13 mouse cellular contexts compared by ENCODE assay signal in genomic region chr19:10926666-10927065, GRCm38 (mm10). TPM values are rescaled to one million over a fixed set of nuclear protein-coding genes. Genes with fewer than 3 reads are reported as not detected.
DNase-seq lines count a peak whose midpoint lies in the region; ATAC-seq and TF ChIP-seq lines count a peak whose summit lies in the region.
"Had no signal": no experiment of that assay in that cellular context is flagged by ENCODE, and none has a peak within 500 bp of the region (broad histone marks: within the 10 kb centered on the region; RNA-seq: fewer than 3 reads in every experiment).

No protein-coding gene starts in this region.

- no peak for DNase-seq in hindbrain, embryonic 10.5 days (ENCODE audit: low spot score)
- no peak for DNase-seq in MEL (ENCODE audit: low read depth, low spot score)
- DNase-seq in Patski (ENCODE audit: low read depth, low spot score) = no peak
- DNase-seq in limb, embryonic 14.5 days (ENCODE audit: low spot score) = no peak
- no peak for DNase-seq in spleen, postnatal 4 days (ENCODE audit: low spot score in 2 of 2)
- no peak for DNase-seq in urinary bladder, adult 2 months (ENCODE audit: low spot score)
- DNase-seq: adrenal gland, adult 2 months; forebrain, postnatal 0 days; thymus, adult 2 months had no signal

- TF ChIP-seq EP300 in MEL (IDR thresholded peaks at IDR 0.05; ENCODE audit: low read depth in 1 of 2, low read length in 2 of 2) = no peak

- no peak for TF ChIP-seq POLR2A in MEL (IDR thresholded peaks at IDR 0.05; ENCODE audit: control insufficient read depth in 1 of 2, insufficient read depth in 1 of 2, low read depth in 1 of 2, low read length in 2 of 2, poor library complexity in 1 of 2)
- no peak for TF ChIP-seq POLR2A in limb, embryonic 14.5 days (IDR thresholded peaks at IDR 0.05; ENCODE audit: borderline replicate concordance, extremely low read depth, insufficient read depth, insufficient read length)

- no peaks in the 10 kb centered on the region for H3K36me3 ChIP-seq in hindbrain, embryonic 10.5 days
- H3K36me3 ChIP-seq in hindbrain, embryonic 13.5 days = no peaks in the 10 kb centered on the region
- no peaks in the 10 kb centered on the region for H3K36me3 ChIP-seq in MEL (ENCODE audit: control insufficient read depth in 1 of 2, insufficient read depth in 2 of 2, low read length in 2 of 2)
- H3K36me3 ChIP-seq in limb, embryonic 14.5 days (ENCODE audit: control insufficient read depth, insufficient read depth, low read length) = no peaks in the 10 kb centered on the region

- no peaks in the 10 kb centered on the region for H3K27me3 ChIP-seq in hindbrain, embryonic 10.5 days (ENCODE audit: insufficient read depth, poor library complexity, severe bottlenecking)
- H3K27me3 ChIP-seq in hindbrain, embryonic 13.5 days = no peaks in the 10 kb centered on the region
- peaks cover 2 to 7% of the 10 kb centered on the region in 2 experiments for H3K27me3 ChIP-seq in MEL (ENCODE audit: control insufficient read depth in 1 of 2, insufficient read depth in 2 of 2, low read length in 2 of 2)
- no peaks in the 10 kb centered on the region for H3K27me3 ChIP-seq in Patski
- no peaks in the 10 kb centered on the region for H3K27me3 ChIP-seq in limb, embryonic 14.5 days (ENCODE audit: control insufficient read depth, insufficient read depth, low read length)

- TF ChIP-seq RAD21 in MEL (IDR thresholded peaks at IDR 0.05; ENCODE audit: low read depth, low read length) = no peak

- H3K9ac ChIP-seq in hindbrain, embryonic 13.5 days = no peak overlapping the region
- H3K9ac ChIP-seq in MEL (ENCODE audit: control insufficient read depth, low read depth, low read length, poor library complexity, severe bottlenecking) = no peak overlapping the region
- H3K9ac ChIP-seq in limb, embryonic 14.5 days (ENCODE audit: low read depth, low read length, severe bottlenecking) = no peak overlapping the region
- H3K9ac ChIP-seq: forebrain, postnatal 0 days; liver, embryonic 14.5 days had no signal

- POLR2A ChIA-PET in Patski (lab: Charles Lee) = no interaction called here

- H3K79me2 ChIP-seq in MEL (ENCODE audit: control insufficient read depth, insufficient read depth, low read length, poor library complexity) = no peaks in the 10 kb centered on the region

- CTCF ChIA-PET in Patski (lab: Charles Lee) = interaction anchor here (1.1 kb wide), 1 partner anchor 18 kb away, joined by 3 read pairs; no protein-coding TSS in a partner anchor

- no peaks in the 10 kb centered on the region for H3K9me3 ChIP-seq in hindbrain, embryonic 10.5 days
- H3K9me3 ChIP-seq in hindbrain, embryonic 13.5 days = no peaks in the 10 kb centered on the region
- no peaks in the 10 kb centered on the region for H3K9me3 ChIP-seq in MEL (replicated peaks; ENCODE audit: insufficient read depth, low read length)
- no peaks in the 10 kb centered on the region for H3K9me3 ChIP-seq in limb, embryonic 14.5 days (ENCODE audit: control insufficient read depth, low read length)

- WGBS in hindbrain, embryonic 10.5 days = 39% methylated on average over 4 of the region's 4 CpGs
- 32% methylated on average over 4 of the region's 4 CpGs for WGBS in hindbrain, embryonic 13.5 days
- 40% methylated on average over 4 of the region's 4 CpGs for WGBS in limb, embryonic 14.5 days

- no peak overlapping the region for H3K4me3 ChIP-seq in hindbrain, embryonic 10.5 days
- no peak overlapping the region for H3K4me3 ChIP-seq in hindbrain, embryonic 13.5 days
- no peak overlapping the region for H3K4me3 ChIP-seq in MEL (ENCODE audit: control insufficient read depth in 1 of 2, insufficient read depth in 1 of 2, low read depth in 2 of 2, low read length in 2 of 2)
- no peak overlapping the region for H3K4me3 ChIP-seq in limb, embryonic 14.5 days (replicated peaks; ENCODE audit: low read length)

- TF ChIP-seq CTCF in MEL (IDR thresholded peaks at IDR 0.05 in 2 of 3, conservative IDR thresholded peaks at IDR 0.05 in 1 of 3; ENCODE audit: control insufficient read depth in 1 of 3, insufficient read depth in 1 of 3, low read depth in 2 of 3, low read length in 3 of 3, poor library complexity in 1 of 3, severe bottlenecking in 1 of 3) (no peak), Patski (IDR thresholded peaks at IDR 0.05) (no peak)

- in situ Hi-C loops in Patski (cut with MboI; ENCODE audit: low pct_unique_long_range_greater_than_20kb) = no loop called here

- ATAC-seq in hindbrain, embryonic 13.5 days (ENCODE audit: low FRiP score) = no peak
- peak; percentile 18 for ATAC-seq in Patski
- ATAC-seq in limb, embryonic 14.5 days (ENCODE audit: low FRiP score, low read depth) = peak; percentile 54; the same call in 1 of the 2 replicates
- ATAC-seq: forebrain, postnatal 0 days had no signal

- H3K4me1 ChIP-seq in hindbrain, embryonic 10.5 days (replicated peaks) = peaks cover 17% of the 10 kb centered on the region
- no peaks in the 10 kb centered on the region; the same call in 1 of the 2 replicates for H3K4me1 ChIP-seq in hindbrain, embryonic 13.5 days (replicated peaks)
- H3K4me1 ChIP-seq in MEL (ENCODE audit: control insufficient read depth in 1 of 2, insufficient read depth in 2 of 2, low read length in 2 of 2) = peaks cover 0 to 2% of the 10 kb centered on the region in 2 experiments; a peak in 1 of 4 replicates
- 0 out of 2 replicates have a peak, but pooled peaks cover 4% of the 10 kb centered on the region for H3K4me1 ChIP-seq in limb, embryonic 14.5 days (ENCODE audit: control insufficient read depth, insufficient read depth, low read length)

- peak overlapping the region; percentile 83 for H3K27ac ChIP-seq in hindbrain, embryonic 10.5 days
- H3K27ac ChIP-seq in hindbrain, embryonic 13.5 days = no peak overlapping the region
- H3K27ac ChIP-seq in MEL (ENCODE audit: control insufficient read depth, low read depth, low read length) = no peak overlapping the region
- peak overlapping the region; percentile 58 for H3K27ac ChIP-seq in limb, embryonic 14.5 days (replicated peaks; ENCODE audit: low read depth, low read length)
- H3K27ac ChIP-seq: liver, embryonic 14.5 days had no signal

- H3K4me2 ChIP-seq in hindbrain, embryonic 13.5 days = no peak overlapping the region
- no peak overlapping the region for H3K4me2 ChIP-seq in limb, embryonic 14.5 days (replicated peaks; ENCODE audit: low read depth, low read length, severe bottlenecking)

RNA-seq across cellular contexts. Expression of gene Zp1, which starts 6.2 kb away (rescaled TPM):
- polyA plus RNA-seq in hindbrain, embryonic 10.5 days (2016; fragmentation: Nextera tagmentation; extraction: Ambion mirVana) = 0.08 TPM in 1 of 2 replicates, not detected in the other
- polyA plus RNA-seq in hindbrain, embryonic 13.5 days (2015; fragmentation: Nextera tagmentation; extraction: Ambion mirVana) = not detected in 2 replicates
- not detected in 2 replicates for total RNA-seq in MEL (2012; rRNA removed)
- polyA plus RNA-seq in MEL (2012; ENCODE audit: insufficient read depth in 1 of 2, insufficient read length in 2 of 2, low read depth in 1 of 2, low replicate concordance in 2 of 2, missing spikeins in 1 of 2) (not detected), Patski (2021) (0.17 TPM)
- 0.04 TPM in 1 of 2 replicates, not detected in the other for polyA plus RNA-seq in limb, embryonic 14.5 days (2012; rRNA removed)
- polyA plus RNA-seq in limb, embryonic 14.5 days (2014; fragmentation: Nextera tagmentation; extraction: Ambion mirVana) = not detected in 2 replicates
- 0.56 and 1.4 TPM in 2 replicates for polyA plus RNA-seq in urinary bladder, adult 2 months (2012; rRNA removed)
- total RNA-seq: adrenal gland, adult 2 months; layer of hippocampus, postnatal 10 days had no signal
- polyA plus RNA-seq: adrenal gland, adult 2 months; embryonic facial prominence, embryonic 11.5 days; liver, embryonic 14.5 days had no signal

RNA-seq across cellular contexts. Expression of gene Ptgdr2, which starts 10.3 kb away (rescaled TPM):
- not detected in 2 replicates for polyA plus RNA-seq in hindbrain, embryonic 10.5 days (2016; fragmentation: Nextera tagmentation; extraction: Ambion mirVana)
- 0.19 and 0.22 TPM in 2 replicates for polyA plus RNA-seq in hindbrain, embryonic 13.5 days (2015; fragmentation: Nextera tagmentation; extraction: Ambion mirVana)
- 0.33 and 0.46 TPM in 2 replicates for total RNA-seq in MEL (2012; rRNA removed)
- polyA plus RNA-seq in MEL (2012; ENCODE audit: insufficient read depth in 1 of 2, insufficient read length in 2 of 2, low read depth in 1 of 2, low replicate concordance in 2 of 2, missing spikeins in 1 of 2) (under 1 TPM in 1 of 2 experiments, not detected in 1; 0.31 TPM), Patski (2021) (0.21 TPM)
- 0.15 and 0.33 TPM in 2 replicates for polyA plus RNA-seq in limb, embryonic 14.5 days (2012; rRNA removed)
- 0.07 TPM in 2 replicates for polyA plus RNA-seq in limb, embryonic 14.5 days (2014; fragmentation: Nextera tagmentation; extraction: Ambion mirVana)
- 0.06 TPM in 2 replicates for polyA plus RNA-seq in urinary bladder, adult 2 months (2012; rRNA removed)
- polyA plus RNA-seq: embryonic facial prominence, embryonic 11.5 days had no signal

RNA-seq across cellular contexts. Expression of gene Ccdc86, which starts 22.4 kb away (rescaled TPM):
- polyA plus RNA-seq in hindbrain, embryonic 10.5 days (2016; fragmentation: Nextera tagmentation; extraction: Ambion mirVana) = 31.7 and 38.5 TPM in 2 replicates
- polyA plus RNA-seq in hindbrain, embryonic 13.5 days (2015; fragmentation: Nextera tagmentation; extraction: Ambion mirVana) = 15.0 and 15.2 TPM in 2 replicates
- total RNA-seq in MEL (2012; rRNA removed) = 20.2 and 29.5 TPM in 2 replicates
- 10 to 100 TPM in 1 of 2 experiments, not detected in 1; 50.9 TPM for polyA plus RNA-seq in MEL (2012; ENCODE audit: insufficient read depth in 1 of 2, insufficient read length in 2 of 2, low read depth in 1 of 2, low replicate concordance in 2 of 2, missing spikeins in 1 of 2)
- 21.1 TPM for polyA plus RNA-seq in Patski (2021)
- 10.3 and 11.2 TPM in 2 replicates for polyA plus RNA-seq in limb, embryonic 14.5 days (2012; rRNA removed)
- 22.4 and 23.8 TPM in 2 replicates for polyA plus RNA-seq in limb, embryonic 14.5 days (2014; fragmentation: Nextera tagmentation; extraction: Ambion mirVana)
- 7.3 and 7.9 TPM in 2 replicates for polyA plus RNA-seq in urinary bladder, adult 2 months (2012; rRNA removed)

RNA-seq across cellular contexts. Expression of gene Prpf19, which starts 31.6 kb away (rescaled TPM):
- polyA plus RNA-seq in hindbrain, embryonic 10.5 days (2016; fragmentation: Nextera tagmentation; extraction: Ambion mirVana) = 35.9 and 43.5 TPM in 2 replicates
- 40.2 and 42.9 TPM in 2 replicates for polyA plus RNA-seq in hindbrain, embryonic 13.5 days (2015; fragmentation: Nextera tagmentation; extraction: Ambion mirVana)
- total RNA-seq in MEL (2012; rRNA removed) = 154 and 158 TPM in 2 replicates
- polyA plus RNA-seq in MEL (2012; ENCODE audit: insufficient read depth in 1 of 2, insufficient read length in 2 of 2, low read depth in 1 of 2, low replicate concordance in 2 of 2, missing spikeins in 1 of 2) (100 to 1,000 TPM; 128 to 363 TPM), Patski (2021) (251 TPM)
- polyA plus RNA-seq in limb, embryonic 14.5 days (2012; rRNA removed) = 360 and 433 TPM in 2 replicates
- polyA plus RNA-seq in limb, embryonic 14.5 days (2014; fragmentation: Nextera tagmentation; extraction: Ambion mirVana) = 39.7 and 43.6 TPM in 2 replicates
- polyA plus RNA-seq in urinary bladder, adult 2 months (2012; rRNA removed) = 102 and 133 TPM in 2 replicates

RNA-seq across cellular contexts. Expression of gene Tmem109, which starts 44.9 kb away (rescaled TPM):
- 50.8 and 57.3 TPM in 2 replicates for polyA plus RNA-seq in hindbrain, embryonic 10.5 days (2016; fragmentation: Nextera tagmentation; extraction: Ambion mirVana)
- 34.2 and 34.3 TPM in 2 replicates for polyA plus RNA-seq in hindbrain, embryonic 13.5 days (2015; fragmentation: Nextera tagmentation; extraction: Ambion mirVana)
- total RNA-seq in MEL (2012; rRNA removed) = 20.6 and 30.4 TPM in 2 replicates
- polyA plus RNA-seq in MEL (2012; ENCODE audit: insufficient read depth in 1 of 2, insufficient read length in 2 of 2, low read depth in 1 of 2, low replicate concordance in 2 of 2, missing spikeins in 1 of 2) (10 to 100 TPM in 1 of 2 experiments, not detected in 1; 42.4 TPM), Patski (2021) (81.0 TPM)
- 106 and 124 TPM in 2 replicates for polyA plus RNA-seq in limb, embryonic 14.5 days (2012; rRNA removed)
- polyA plus RNA-seq in limb, embryonic 14.5 days (2014; fragmentation: Nextera tagmentation; extraction: Ambion mirVana) = 126 and 128 TPM in 2 replicates
- polyA plus RNA-seq in urinary bladder, adult 2 months (2012; rRNA removed) = 132 and 133 TPM in 2 replicates

Comparison
In these comparisons a context has a peak if more than half of its experiments do, and no peak if none do; other contexts are left out.
1. H3K27ac ChIP-seq: peak in hindbrain, embryonic 10.5 days (single experiment) and limb, embryonic 14.5 days (single experiment); none in hindbrain, embryonic 13.5 days (single experiment) and MEL (single experiment).